Mouse (Mus musculus) T-helper 2 cell (primary cell): Measurements from ENCODE around the gene Rimklb.

Source experiments
- in situ Hi-C: fragments of 300-600 bp; cut with MboI, MseI; formaldehyde crosslinking; loops from one replicate; pipeline ENCODE4 v1.15.1; 2025; ENCODE audit warnings: high pct_unique_total_duplicates

Gene Rimklb

DNA sequence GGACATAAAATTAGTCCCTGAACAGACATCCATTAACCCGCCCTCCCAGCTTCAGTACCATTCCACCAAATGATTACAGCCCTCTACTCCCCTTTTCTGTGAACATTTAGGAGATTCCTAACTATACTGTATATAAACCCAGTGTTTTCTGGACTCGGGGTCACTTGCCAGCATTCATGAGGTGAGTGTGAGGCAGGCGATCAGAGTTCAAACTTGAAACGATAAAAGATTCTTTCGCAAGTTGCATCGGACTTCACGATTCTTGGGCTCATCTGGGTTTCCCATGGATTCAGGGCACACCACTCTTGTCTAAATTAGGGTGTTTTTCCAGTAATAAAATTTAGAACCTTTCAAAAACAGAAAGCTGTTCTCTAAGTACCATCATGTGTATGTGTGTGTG is 71.1 kb downstream of the Rimklb start:
- in situ Hi-C loops, result no loop called here

GRCm38 (mm10) chr6:122417015-122417414 is 81.5 kb downstream of the Rimklb start:
- in situ Hi-C loops, result no loop called here

- in situ Hi-C loops, result no loop called here
These were observed 82.2 kb downstream of the Rimklb start for GRCm38 (mm10) chr6:122416347-122416746.

DNA sequence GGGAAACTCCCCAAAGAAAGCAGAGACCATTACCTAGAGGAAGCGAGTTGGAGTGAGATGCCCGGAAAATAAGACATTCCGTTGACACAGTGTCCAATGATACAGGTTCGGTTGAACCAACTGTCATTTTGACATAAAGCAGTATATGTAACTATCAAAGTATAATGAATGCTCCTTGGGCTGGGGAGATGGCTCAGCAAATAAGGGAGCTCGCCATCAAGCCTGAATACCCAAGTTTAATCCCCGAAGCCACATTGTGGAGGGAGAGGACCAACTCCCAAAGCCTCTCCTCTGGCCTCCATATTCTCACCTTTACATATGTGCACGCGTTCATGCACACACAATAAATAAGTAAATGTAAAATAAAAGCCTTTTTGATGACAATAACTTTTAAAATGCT is 87.3 kb downstream of the Rimklb start:
- in situ Hi-C loops, result no loop called here

GRCm38 (mm10) chr6:122402240-122402639 is 96.3 kb downstream of the Rimklb start:
- in situ Hi-C loops, result no loop called here

GRCm38 (mm10) chr6:122400263-122400662 is 98.3 kb downstream of the Rimklb start:
- in situ Hi-C loops, result no loop called here
